Mouse (Mus musculus) gastrocnemius, postnatal 4 days (tissue): ENCODE data around the gene Gm38392. TPM values are rescaled to one million over a fixed set of nuclear protein-coding genes. Genes with fewer than 3 reads are reported as not detected.
"Not testable (repeated sequence)": the region's sequence is repeated elsewhere in the genome, so short reads cannot be mapped to it uniquely, and the experiment has no call there.

Experiments
- DNase-seq, 2 experiments: peaks; one replicate each; pipeline ENCODE4 v3.0.0; 2021 to 2022; ENCODE audit warnings: low spot score in 2 of 2, mixed read lengths in 2 of 2
- total RNA-seq, 2 experiments: library from RNA; stranded (reverse); gene quantifications; 2 replicates each; pipeline ENCODE4 v1.2.3; 2021

The Gm38392 gene
- total RNA-seq, 2 experiments from 2014 or later, result 0.26 to 0.59 TPM

DNA sequence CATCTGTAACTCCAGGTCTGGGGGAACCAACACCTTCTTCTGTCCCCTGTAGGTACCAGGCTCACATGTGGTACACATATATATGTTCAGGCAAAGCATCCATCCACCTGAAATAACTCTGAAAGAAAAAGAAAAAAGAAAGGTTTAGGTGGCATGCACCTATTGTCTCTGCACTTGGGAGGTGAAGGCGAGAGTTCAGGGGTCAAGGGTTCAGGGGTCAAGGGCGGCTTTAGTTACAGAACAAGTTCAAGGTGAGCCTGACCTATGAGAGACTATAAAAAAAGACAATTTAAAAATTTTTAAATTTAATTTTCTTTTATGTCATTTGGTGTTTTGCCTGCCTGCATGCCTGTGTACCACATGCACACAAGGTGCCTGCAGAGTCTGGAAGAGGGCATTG, 7.0 kb downstream of the Gm38392 start:
- DNase-seq, result no peak

DNA sequence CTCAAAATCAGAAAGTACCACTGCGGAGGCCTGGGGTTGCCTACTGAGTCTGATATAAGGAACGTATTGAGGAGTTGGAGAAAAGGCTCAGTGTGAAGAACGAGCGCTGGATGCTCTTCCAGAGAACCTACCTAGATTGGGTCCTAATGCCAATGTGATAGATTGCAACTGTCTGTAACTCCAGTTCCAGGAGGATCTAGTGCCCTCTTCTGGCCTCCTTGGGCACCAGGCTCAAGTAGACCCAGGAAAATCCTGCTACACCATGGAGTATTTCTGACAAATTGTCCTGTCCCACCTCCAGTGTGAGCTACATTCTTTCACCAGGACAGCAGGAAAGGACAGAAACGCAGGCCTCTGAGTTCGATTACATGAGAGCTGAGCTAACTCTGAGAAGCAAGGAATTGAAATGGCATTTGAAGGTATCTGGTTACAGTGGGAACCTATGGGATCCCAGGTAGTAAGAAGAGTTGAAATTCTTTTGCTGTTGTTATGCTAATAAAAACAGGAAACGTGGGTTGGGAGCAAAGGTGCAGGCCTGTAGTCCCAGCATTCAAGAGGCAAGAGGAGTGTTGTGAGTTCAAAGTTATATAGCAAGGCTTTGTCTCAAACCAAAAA, 10.4 kb downstream of the Gm38392 start:
- DNase-seq, result no peak

DNA sequence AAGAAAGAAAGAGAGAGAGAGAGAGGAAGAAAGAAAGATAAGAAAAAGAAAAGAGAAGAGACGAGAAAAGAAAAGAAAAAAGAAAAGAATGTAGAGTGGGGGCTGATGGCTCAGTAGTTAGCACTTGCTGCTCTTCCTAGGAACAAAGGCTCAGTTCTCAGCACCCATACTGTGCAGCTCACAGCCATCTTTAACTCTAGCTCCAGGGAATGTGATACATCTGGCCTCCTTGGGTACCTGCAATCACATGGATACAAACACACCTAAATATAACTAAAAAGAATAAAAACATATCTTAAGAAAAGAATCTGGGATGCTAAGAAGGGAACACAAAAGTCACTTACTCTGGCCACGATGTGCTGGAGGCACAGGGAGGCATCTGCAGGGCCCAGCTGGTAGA, 10.9 kb downstream of the Gm38392 start:
- no peak for DNase-seq

DNA sequence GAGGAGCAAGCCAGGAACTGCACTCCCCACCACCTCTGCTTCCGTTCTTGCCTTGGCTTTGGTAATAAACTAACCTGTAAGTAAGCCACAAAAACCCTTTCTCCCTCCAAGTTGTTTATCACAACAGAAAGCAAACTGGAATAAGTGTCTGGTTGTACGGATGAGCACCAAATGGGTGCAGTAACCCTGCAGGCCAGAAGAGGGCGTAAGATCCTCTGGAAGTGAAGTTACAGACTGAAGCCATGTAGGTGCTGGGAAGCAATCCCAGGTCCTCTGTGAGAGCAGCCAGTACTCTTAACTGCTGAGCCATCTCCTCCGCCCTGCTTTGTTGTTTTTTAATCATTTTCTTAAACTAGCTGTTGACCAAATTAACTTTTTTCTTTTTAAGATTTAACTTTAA, 13.0 kb downstream of the Gm38392 start:
- no peak for DNase-seq

DNA sequence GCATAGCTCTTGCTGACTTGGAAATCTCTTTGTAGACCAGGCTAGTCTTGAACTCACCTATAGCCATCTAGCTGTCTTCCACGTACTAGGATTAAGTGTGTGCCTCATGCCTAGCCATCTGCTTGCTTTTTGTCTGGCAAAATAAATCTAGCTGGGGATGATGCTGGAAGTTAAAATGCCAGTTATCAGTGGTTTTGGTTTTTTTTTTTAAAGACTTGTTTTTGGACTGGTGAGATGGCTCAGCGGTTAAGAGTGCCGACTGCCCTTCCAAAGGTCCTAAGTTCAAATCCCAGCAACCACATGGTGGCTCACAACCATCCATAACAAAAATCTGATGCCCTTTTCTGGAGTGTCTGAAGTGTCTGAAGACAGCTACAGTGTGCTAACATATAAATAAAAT, 15.2 kb downstream of the Gm38392 start:
- DNase-seq, result no peak

DNA sequence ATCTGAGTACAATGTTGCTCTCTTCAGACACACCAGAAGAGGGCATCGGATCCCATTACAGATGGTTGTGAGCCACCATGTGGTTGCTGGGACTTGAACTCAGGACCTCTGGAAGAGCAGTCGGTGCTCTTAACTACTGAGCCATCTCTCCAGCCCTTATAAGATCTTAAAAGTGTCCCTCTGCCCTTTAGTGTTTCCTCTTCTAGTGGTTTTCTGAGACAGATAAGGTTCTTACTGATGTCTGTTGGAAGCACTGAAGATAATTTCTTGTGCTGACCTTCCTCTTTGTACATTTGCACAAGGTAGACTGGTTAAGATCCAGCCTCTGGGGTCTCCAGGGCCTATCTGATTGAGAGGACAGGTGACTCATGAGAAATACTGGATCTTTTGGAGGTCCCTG, 15.7 kb downstream of the Gm38392 start:
- not testable (repeated sequence) for DNase-seq

DNA sequence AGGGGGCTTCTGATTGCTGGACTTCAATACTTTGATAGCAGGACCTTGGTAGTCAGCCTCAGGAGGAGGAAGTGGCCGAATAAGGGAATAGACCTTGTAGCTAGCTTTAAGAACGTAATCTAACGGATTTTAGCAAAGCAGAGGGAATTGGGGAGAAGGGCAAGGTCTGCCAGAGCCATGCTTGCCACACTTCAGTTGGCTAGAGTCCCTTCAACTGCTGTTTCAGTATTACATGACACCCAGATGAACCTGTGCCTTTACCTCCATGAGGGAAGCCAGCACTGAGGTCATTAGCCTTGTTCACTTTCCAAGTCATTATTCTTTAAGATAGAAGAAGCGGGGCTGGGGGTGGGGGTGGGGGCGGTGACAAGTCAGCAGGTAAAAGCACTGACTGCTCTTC, 18.0 kb downstream of the Gm38392 start:
- no peak for DNase-seq

DNA sequence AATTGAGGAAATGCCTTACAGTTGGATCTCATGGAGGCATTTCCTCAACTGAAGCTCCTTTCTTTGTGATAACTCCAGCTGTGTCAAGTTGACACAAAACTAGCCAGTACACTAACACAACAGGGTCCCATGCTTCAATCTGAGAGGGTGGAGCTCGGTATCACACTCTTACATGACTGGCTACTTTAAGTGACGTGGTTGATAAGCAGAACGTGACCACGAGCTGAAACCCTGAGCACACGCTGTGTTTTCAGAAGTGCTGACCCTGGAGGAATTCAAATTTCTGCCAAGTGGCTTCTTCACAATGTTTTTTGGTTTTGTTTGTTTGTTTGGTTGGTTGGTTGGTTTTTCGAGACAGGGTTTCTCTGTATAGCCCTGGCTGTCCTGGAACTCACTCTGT, 19.0 kb downstream of the Gm38392 start:
- DNase-seq, result not testable (repeated sequence)

DNA sequence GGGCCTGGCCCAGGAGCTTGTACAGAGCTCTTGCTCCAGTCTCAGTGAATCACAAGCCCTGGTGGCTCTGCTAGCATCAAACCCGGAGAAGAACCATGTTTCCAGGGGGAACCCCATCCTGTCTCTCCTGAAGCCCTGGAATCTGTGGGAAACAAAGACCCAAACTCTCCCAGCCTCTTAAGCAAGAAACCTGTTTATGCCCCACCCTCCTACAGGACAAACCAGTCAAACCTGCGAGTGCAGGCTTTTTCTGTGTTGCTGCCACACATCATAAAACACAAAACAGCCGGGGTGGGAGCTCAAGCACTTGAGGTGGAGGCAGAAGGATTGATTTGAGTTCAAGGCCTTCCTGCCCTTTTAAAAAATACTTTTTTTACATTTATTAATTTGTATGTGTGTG, 24.7 kb downstream of the Gm38392 start:
- DNase-seq, result no peak

DNA sequence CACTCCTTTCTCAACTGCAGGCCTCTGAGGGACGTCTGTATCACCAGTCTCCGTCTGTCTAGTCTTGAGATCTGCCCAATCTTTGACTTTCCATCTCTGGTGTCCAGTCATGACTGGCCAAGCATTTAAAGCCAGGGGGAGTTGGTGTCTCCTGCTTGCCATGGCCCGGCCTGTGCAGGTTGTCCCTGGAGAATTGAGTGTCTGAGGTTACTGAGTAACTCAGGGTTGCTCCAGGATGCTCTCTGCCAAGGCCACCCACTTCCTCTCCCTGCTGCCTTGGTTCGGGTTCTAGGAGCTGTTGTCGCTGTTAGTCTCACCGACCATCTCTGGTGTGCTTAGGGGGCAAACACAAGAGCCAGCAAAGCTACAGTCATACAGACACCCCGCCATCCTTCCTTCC, 30.6 kb downstream of the Gm38392 start:
- DNase-seq, result no peak

DNA sequence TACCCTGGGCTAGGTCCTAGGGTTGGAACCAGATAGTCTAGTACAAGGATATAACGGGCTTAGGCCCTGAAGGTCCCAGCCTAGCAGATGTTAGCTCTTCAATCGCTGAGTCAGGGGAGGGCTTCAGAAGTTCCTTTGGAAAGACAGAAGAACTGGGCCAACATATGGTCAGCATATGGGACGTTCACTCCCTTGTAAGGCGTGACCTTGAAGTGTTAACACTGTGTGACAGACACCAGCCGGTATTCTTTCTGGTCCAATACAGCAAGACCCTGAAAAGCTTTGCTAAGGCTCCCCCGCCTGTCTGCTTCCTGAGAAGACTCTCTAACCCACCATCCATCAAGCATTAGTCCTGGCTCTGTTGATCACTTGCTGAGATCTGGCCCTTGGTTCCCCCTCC, 31.1 kb downstream of the Gm38392 start:
- DNase-seq, result no peak

DNA sequence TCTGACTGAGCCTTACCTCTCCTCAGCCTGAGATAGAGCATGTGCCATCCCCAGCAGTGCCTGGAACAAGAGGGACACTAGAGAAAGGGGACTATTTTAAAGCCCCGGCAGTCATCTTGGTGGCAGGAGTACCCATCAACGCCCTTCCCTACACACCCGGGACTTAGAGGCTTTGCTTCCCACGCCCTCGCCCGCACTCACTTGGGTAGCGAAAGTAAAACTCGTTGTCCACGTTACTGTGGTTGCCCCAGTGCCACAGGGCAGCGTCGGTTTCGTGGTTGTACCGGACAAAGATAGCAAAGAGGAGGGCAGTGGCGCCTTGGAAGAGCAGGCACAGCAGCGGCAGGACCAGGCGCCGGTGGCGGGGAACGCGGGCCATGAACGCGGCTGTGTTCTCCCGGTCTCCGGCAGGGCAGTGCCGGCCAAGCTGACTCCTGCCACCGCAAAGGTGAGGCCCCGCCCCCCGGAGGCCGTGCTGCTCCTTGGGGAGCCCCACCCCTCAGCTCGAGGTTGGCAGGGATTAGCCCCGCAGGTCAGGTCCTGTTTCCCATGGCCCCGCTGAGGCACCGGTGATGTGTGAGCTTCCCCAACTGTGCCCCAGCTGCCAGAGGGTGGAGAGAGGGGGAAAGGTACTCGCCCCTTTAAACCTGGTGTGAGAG, 32.6 kb downstream of the Gm38392 start, which contains the start of gene Rhbg:
Gene Rhbg (minus strand): TSS at position 442 of the 659 bp plus-strand sequence.
- no peak for DNase-seq

DNA sequence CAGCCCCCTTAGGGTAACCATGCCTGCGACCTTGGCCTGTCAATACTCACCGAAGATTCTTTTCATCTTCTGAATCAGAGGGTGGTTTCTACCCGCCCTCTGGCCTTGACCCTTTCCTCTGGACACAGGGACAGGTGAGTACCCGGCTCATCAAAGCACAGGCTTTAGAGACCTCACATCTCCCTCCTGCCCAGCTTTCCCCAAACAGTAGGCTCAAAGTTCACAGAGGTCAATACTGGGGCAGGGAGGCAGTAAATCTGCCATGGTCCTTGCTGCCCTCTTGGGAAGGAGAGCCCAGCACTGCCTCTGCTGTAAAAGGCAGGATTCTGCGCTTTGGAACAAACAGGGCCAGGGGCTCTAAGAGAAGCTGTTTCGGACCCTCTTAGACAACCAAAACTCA, 34.3 kb downstream of the Gm38392 start:
- no peak for DNase-seq

DNA sequence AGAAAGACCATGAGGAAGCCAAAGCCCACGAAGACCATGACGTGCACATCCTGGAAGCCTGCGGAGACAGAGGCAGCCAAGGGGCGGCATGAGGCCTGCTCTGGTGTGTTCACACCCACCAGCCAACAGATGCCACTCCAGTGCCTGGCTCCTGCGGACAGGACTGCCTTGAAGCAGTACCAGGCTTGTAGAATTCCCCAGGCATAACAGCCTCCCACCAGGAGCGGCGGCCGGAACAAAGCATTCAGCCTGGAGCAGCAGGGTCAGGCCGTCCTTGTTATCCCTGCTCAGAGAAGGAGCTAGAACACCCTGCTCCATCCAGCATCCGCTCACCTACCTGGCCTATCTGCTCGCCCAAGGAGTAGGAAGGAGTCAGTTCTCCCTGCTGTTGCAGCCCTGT, 38.6 kb downstream of the Gm38392 start:
- DNase-seq, result no peak

DNA sequence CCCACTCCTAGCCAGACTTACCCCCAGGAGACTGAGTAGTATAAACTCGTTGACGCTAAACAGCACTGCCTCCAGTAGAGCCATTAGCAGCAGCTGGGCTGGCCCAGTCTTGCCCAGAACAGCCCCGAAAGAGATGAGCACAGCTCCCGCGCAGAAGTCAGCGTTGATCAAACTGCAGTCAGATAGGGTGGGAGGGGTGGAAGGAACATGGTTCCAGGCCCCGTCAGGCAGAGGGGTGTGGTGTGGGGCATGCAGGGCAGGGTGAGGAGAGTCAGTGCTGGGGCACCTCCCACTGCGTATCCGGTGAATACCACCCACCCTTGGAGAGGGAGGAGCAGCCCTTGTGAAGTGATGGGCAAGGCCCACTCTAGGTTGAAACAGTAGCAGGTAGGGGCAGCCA, 39.3 kb downstream of the Gm38392 start:
- no peak for DNase-seq

DNA sequence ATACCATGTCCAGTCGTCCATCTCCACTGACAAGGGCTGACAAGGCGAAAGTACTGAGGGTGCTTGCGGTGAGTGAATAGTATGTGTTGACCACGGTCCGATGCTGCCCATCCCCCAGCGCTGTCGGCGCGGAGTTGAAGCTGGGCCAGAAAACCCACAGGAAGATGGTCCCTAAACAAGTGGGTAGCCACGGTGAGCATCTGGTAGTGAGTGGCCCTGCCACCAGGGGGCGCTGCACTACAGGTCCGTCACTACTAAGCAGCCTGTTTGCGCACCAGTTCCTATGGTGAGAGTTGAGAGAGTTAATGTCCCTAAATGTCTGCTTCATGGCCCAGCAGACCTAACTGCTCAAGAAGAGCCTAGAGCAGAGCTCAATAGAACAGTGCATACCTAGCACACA, 41.2 kb downstream of the Gm38392 start:
- DNase-seq, result peak; percentile 53 to 71

DNA sequence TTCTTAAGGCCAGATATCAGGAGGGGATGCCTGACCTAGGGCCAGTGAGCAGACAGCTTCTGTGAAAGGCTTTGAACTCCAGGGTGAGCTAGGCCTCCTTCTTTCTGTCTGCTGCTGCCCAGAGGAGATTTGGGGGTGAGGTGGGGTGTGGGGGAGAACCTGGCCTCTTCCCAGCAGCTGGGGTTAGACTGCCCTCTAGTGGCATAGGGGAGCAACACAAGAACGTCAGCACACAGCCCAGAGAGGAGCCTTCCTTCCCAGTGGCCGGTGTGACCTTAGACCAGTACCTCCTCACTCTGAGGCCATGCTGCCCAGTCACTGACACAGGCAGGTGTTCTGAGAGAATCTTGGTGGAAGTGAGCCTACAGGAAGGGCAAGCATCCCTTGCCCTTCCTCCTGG, 42.9 kb downstream of the Gm38392 start:
- DNase-seq, result peak in 1 of 2 experiments; percentile 37

DNA sequence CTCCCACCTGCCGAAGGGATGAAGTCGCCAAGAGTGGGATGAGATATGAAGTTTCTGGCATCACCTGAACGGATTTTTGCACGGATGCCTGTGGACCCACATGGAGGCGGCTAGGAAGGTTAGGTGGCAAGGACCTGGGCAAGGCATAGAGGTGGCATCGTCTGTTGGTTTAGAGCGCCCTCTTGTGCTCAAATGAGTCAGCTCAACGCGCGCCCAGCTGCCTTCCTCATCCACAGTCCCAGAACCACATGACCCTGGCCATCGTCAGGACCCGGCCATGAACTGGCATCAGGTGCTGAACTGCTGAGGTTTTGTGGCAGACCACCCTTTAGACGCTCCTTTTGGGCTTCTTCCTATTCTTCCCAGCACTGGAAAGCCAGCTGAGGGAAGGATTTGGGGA, 44.5 kb downstream of the Gm38392 start:
- peak; percentile 53 to 67 for DNase-seq

DNA sequence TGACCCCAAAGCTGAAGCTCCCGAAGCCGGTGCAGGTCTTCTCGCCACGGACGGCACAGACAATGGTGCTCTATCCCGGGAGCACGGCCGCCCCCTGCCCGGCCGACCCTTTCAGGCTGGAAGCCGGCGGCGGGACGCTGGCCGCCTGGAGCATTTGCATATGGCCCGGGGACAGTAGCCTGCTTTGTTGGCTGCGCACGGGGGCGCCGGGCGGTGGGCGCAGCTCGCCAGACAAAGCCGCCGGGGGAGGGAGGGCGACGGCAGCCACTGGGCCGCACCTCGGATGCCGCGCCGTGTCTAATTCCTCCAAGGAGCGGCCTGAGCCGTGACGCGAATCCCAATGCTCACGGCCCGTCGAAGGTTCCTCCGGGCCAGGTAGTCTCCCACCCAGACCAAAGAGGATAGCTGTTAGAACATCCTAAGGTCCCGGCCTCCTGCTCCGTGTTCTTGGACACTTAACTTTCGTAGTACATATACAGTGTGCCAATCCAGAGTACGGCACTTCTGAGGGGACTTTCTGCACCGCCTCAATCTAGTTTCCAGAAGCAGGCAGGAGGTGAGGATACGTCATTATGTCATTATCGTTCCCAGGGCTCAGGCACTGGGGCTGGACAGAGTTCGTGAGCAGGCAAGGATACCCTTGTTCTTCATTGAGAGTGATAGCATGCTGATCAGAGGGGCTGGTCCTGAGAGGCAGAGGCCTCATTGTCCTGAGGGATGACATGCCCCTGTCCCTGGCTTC, 45.8 kb downstream of the Gm38392 start:
- DNase-seq, result no peak

DNA sequence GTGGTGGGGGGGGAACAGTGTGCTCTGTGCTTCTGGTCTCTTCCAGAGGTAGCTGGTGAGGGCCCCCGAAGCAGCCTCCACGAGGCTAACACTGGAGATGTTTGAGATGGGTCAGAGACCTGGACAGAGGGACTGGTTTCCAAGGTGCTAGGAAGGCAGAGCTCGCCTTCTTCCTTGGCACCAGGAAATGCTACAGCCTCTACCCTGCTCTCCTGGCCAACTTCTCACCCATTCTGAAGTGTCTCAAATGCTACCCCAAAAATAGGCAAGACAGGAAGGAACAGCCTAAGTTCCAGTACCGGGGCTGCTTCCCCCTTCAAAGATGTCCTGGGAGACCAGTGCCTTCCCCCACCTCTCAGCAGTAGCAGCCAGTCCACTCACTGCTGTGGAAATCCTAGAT, 47.6 kb downstream of the Gm38392 start:
- no peak for DNase-seq

DNA sequence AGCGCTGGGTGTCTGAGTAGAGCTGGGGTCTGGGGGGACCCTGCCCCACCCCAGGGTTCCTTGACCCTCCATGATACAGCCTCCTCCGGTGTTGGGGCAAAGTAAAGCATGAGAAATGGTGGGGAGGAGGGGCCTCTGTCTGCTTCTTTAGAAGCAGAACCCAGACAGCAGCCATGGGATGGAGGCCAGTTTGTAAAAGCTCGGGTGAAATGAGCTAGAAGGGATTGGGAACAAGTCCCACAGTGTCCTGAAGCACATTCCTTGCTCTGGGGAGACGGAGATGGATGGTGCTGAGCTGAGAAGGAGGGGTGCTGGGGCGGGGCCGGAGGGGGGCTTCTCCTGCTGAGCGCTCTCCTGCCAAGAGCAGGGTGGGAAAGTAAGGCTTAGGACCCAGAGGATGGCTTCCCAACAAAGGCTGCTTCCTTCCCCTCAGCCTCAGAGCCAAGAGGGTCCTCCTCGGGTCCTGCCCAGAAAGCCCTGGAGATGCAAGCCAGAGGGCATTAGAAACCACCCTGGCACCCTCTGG, 48.1 kb downstream of the Gm38392 start:
- no peak for DNase-seq

DNA sequence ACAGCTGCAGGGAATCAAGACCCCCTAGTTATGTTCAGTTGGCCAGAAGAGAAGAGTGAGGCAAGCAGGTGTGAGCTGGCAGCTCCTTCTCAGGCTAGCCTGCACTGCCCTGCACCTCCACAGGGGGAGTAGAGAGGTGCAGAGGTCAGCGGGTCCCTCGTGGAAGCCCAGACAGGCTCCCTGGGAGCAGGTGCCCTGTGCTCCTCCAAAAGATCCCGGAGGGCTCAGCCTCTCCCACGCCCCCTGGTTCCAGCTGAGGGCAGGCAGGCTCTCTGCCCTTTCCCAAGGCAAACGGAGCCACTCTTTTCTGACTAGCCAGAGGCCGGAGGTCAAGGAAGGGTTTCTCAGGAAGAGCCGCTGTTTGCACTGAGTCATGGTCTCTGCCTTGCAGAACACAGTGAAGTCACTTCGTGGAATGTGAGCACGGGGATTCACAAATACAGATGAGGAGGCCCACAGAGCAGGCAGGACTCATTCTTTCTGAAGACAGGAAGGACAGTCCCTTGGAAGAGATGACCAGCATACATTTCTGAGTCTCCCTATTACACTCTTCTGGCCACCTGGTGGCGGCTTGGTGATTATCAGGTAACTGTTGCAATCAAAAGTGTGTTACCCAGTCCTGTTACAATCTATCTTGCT, 49.3 kb downstream of the Gm38392 start:
- DNase-seq, result no peak
